Mouse (Mus musculus) spleen, postnatal 14 days (tissue): ENCODE measurements around the gene Mad1l1.

ENCODE experiments used
- DNase-seq, 2 experiments: peaks; one replicate each; pipeline ENCODE4 v3.0.0; 2021 to 2022; ENCODE audit warnings: low spot score in 2 of 2

Mad1l1 gene

GRCm38 (mm10) chr5:140331615-140332512, 10.5 kb upstream of the Mad1l1 start, which contains the start of gene Mrm2:
Gene Mrm2, minus strand, starts transcription at chr5:140331898.
- DNase-seq: peak; percentile 73 to 81

- no peak for DNase-seq
Observed at GRCm38 (mm10) chr5:140324058-140324457, 2.7 kb upstream of the Mad1l1 start.

- no peak for DNase-seq
Observed at GRCm38 (mm10) chr5:140321756-140322575, 614 bp upstream of the Mad1l1 start.

GRCm38 (mm10) chr5:140316716-140317115, 4.6 kb downstream of the Mad1l1 start:
- no peak for DNase-seq

GRCm38 (mm10) chr5:140307602-140308001, 13.8 kb downstream of the Mad1l1 start:
- DNase-seq: no peak

- no peak for DNase-seq
Observed at GRCm38 (mm10) chr5:140306016-140306415, 15.3 kb downstream of the Mad1l1 start.

- DNase-seq: no peak
Observed at GRCm38 (mm10) chr5:140298291-140298690, 23.1 kb downstream of the Mad1l1 start.

- peak; percentile 12 to 47 for DNase-seq
Observed at GRCm38 (mm10) chr5:140292152-140292551, 29.2 kb downstream of the Mad1l1 start.

GRCm38 (mm10) chr5:140289161-140289560, 32.2 kb downstream of the Mad1l1 start:
- no peak for DNase-seq

GRCm38 (mm10) chr5:140288287-140288686, 33.1 kb downstream of the Mad1l1 start:
- no peak for DNase-seq

- DNase-seq: no peak
Observed at GRCm38 (mm10) chr5:140284761-140285160, 36.6 kb downstream of the Mad1l1 start.

- DNase-seq: no peak
Observed at GRCm38 (mm10) chr5:140284011-140284410, 37.3 kb downstream of the Mad1l1 start.

- no peak for DNase-seq
Observed at GRCm38 (mm10) chr5:140282900-140283299, 38.5 kb downstream of the Mad1l1 start.

- DNase-seq: no peak
Observed at GRCm38 (mm10) chr5:140282376-140282775, 39.0 kb downstream of the Mad1l1 start.

GRCm38 (mm10) chr5:140280205-140280604, 41.1 kb downstream of the Mad1l1 start:
- no peak for DNase-seq

GRCm38 (mm10) chr5:140276779-140277178, 44.6 kb downstream of the Mad1l1 start:
- no peak for DNase-seq

GRCm38 (mm10) chr5:140270976-140271685, 50.2 kb downstream of the Mad1l1 start:
- no peak for DNase-seq

- DNase-seq: no peak
Observed at GRCm38 (mm10) chr5:140268396-140268795, 53.0 kb downstream of the Mad1l1 start.

GRCm38 (mm10) chr5:140267061-140267460, 54.3 kb downstream of the Mad1l1 start:
- DNase-seq: no peak

- no peak for DNase-seq
Observed at GRCm38 (mm10) chr5:140264825-140265575, 56.4 kb downstream of the Mad1l1 start.
